ENCODE assay signal across 11 mouse cellular contexts in genomic region chr12:28623195-28623594, GRCm38 (mm10). TPM values are rescaled to one million over a fixed set of nuclear protein-coding genes. Genes with fewer than 3 reads are reported as not detected.
DNase-seq lines count a peak whose midpoint lies in the region; ATAC-seq and TF ChIP-seq lines count a peak whose summit lies in the region.
"Had no signal": no experiment of that assay in that cellular context is flagged by ENCODE, and none has a peak within 500 bp of the region (broad histone marks: within the 10 kb centered on the region; RNA-seq: fewer than 3 reads in every experiment).

Colec11 (minus strand) TSS chr12:28623377.

- H3K4me2 ChIP-seq in intestine, embryonic 15.5 days (replicated peaks): no peak within 1 kb of the TSS
- H3K4me2 ChIP-seq in liver, postnatal 0 days (ENCODE audit: low read depth, low read length): 0 out of 2 replicates have a peak within 1 kb of the TSS, but pooled peaks have one; percentile 1
- H3K4me2 ChIP-seq: neural tube, embryonic 13.5 days had no signal

- DNase-seq in lung, postnatal 10 days: peak; percentile 29
- no peak for DNase-seq in lung, postnatal 25 days (ENCODE audit: low spot score)
- no peak for DNase-seq in heart, embryonic 10.5 days (ENCODE audit: low spot score)
- DNase-seq in liver, postnatal 0 days: no peak
- DNase-seq in gastrocnemius, postnatal 4 days (ENCODE audit: low spot score in 2 of 2): no peak
- no peak for DNase-seq in cerebellum, postnatal 36 days
- DNase-seq in frontal cortex, postnatal 10 days (ENCODE audit: low spot score in 2 of 2): no peak
- DNase-seq: thymus, postnatal 14 days had no signal

- H3K27ac ChIP-seq in heart, embryonic 10.5 days: peak within 1 kb of the TSS; percentile 79
- H3K27ac ChIP-seq in intestine, embryonic 15.5 days: 0 out of 2 replicates have a peak within 1 kb of the TSS, but pooled peaks have one; percentile 9
- peak within 1 kb of the TSS; percentile 39 for H3K27ac ChIP-seq in liver, postnatal 0 days (ENCODE audit: low read depth)
- H3K27ac ChIP-seq: midbrain, embryonic 10.5 days; neural tube, embryonic 13.5 days had no signal

- WGBS in heart, embryonic 10.5 days: 18% methylated on average over 5 of the region's 5 CpGs
- WGBS in intestine, embryonic 15.5 days: 29% methylated on average over 5 of the region's 5 CpGs
- 36% methylated on average over 5 of the region's 5 CpGs for WGBS in liver, postnatal 0 days (ENCODE audit: insufficient replicate concordance)

- peaks cover 5% of the 10 kb centered on the region; the same call in 1 of the 2 replicates for H3K36me3 ChIP-seq in heart, embryonic 10.5 days
- H3K36me3 ChIP-seq in intestine, embryonic 15.5 days: no peaks in the 10 kb centered on the region
- H3K36me3 ChIP-seq in liver, postnatal 0 days (replicated peaks; ENCODE audit: insufficient read depth, low read length): no peaks in the 10 kb centered on the region

- no peaks in the 10 kb centered on the region for H3K9me3 ChIP-seq in heart, embryonic 10.5 days
- H3K9me3 ChIP-seq in intestine, embryonic 15.5 days: no peaks in the 10 kb centered on the region
- no peaks in the 10 kb centered on the region for H3K9me3 ChIP-seq in liver, postnatal 0 days (ENCODE audit: low read length)
- H3K9me3 ChIP-seq: midbrain, embryonic 10.5 days; neural tube, embryonic 13.5 days had no signal

- TF ChIP-seq EP300 in liver, postnatal 0 days (IDR thresholded peaks at IDR 0.05; ENCODE audit: low read depth): no peak

- H3K4me3 ChIP-seq in heart, embryonic 10.5 days: peak within 1 kb of the TSS; percentile 36; the same call in 1 of the 2 replicates
- no peak within 1 kb of the TSS for H3K4me3 ChIP-seq in intestine, embryonic 15.5 days (replicated peaks)
- H3K4me3 ChIP-seq in liver, postnatal 0 days (ENCODE audit: low read depth, low read length): 0 out of 2 replicates have a peak within 1 kb of the TSS, but pooled peaks have one; percentile 9
- H3K4me3 ChIP-seq: midbrain, embryonic 10.5 days; neural tube, embryonic 13.5 days had no signal

- TF ChIP-seq CTCF in liver, postnatal 0 days (IDR thresholded peaks at IDR 0.05; ENCODE audit: low read depth): no peak

- no peaks in the 10 kb centered on the region for H3K27me3 ChIP-seq in heart, embryonic 10.5 days (ENCODE audit: insufficient read depth, poor library complexity, severe bottlenecking)
- no peaks in the 10 kb centered on the region for H3K27me3 ChIP-seq in intestine, embryonic 15.5 days (replicated peaks)
- no peaks in the 10 kb centered on the region for H3K27me3 ChIP-seq in liver, postnatal 0 days (ENCODE audit: insufficient read depth, low read length)
- H3K27me3 ChIP-seq: neural tube, embryonic 13.5 days had no signal

- no peak within 1 kb of the TSS for H3K9ac ChIP-seq in intestine, embryonic 15.5 days
- peak within 1 kb of the TSS; percentile 4; the same call in 1 of the 2 replicates for H3K9ac ChIP-seq in liver, postnatal 0 days (replicated peaks)
- H3K9ac ChIP-seq: neural tube, embryonic 13.5 days had no signal

- H3K4me1 ChIP-seq in heart, embryonic 10.5 days: peaks cover 38% of the 10 kb centered on the region
- peaks cover 15% of the 10 kb centered on the region for H3K4me1 ChIP-seq in intestine, embryonic 15.5 days (replicated peaks)
- peaks cover 18% of the 10 kb centered on the region for H3K4me1 ChIP-seq in liver, postnatal 0 days (ENCODE audit: insufficient read depth)

- no peak for ATAC-seq in intestine, embryonic 15.5 days
- ATAC-seq in liver, postnatal 0 days: no peak

RNA-seq across cellular contexts. Expression of gene Colec11, which starts in this region (rescaled TPM):
- 6.9 and 9.9 TPM in 2 replicates for polyA plus RNA-seq in heart, embryonic 10.5 days (2016; fragmentation: Nextera tagmentation; extraction: Ambion mirVana)
- 1.6 and 1.8 TPM in 2 replicates for polyA plus RNA-seq in intestine, embryonic 15.5 days (2015; fragmentation: Nextera tagmentation; extraction: Ambion mirVana)
- 37.9 and 41.0 TPM in 2 replicates for polyA plus RNA-seq in liver, postnatal 0 days (2015; fragmentation: Nextera tagmentation; extraction: Ambion mirVana)
- 1 to 10 TPM; 1.1 to 2.2 TPM for total RNA-seq in gastrocnemius, postnatal 4 days (2021)

Comparison
In these comparisons a context has a peak if more than half of its experiments do, and no peak if none do; other contexts are left out.
1. H3K27ac ChIP-seq: peak in every context shown above with its lines; median percentile 79 in heart, embryonic 10.5 days; 39 in liver, postnatal 0 days; 9 in intestine, embryonic 15.5 days.